Mouse (Mus musculus): ENCODE data around the gene Dennd1a.

- TF ChIP-seq CTCF (IDR thresholded peaks at IDR 0.05; ENCODE audit: extremely low read depth, insufficient read depth, low read length), result no peak
- no peak for TF ChIP-seq POLR2A (IDR thresholded peaks at IDR 0.05; ENCODE audit: extremely low read depth, insufficient read depth, low read length)
Measured at GRCm38 (mm10) chr2:37801687-37802086, 485.5 kb downstream of the Dennd1a start.
